Mouse (Mus musculus) bone marrow macrophage, adult 2 months (primary cell): ENCODE measurements around the gene Agl.

ENCODE experiments used
- CTCF ChIP-seq: IDR thresholded peaks from 2 replicates; pipeline ENCODE4 v1.5.1; 2012; ENCODE audit warnings: low read depth, mild to moderate bottlenecking, low read length, moderate library complexity
- POLR2A ChIP-seq: IDR thresholded peaks from 2 replicates; pipeline ENCODE4 v1.6.1; 2012; ENCODE audit warnings: mild to moderate bottlenecking, low read depth, low read length, borderline replicate concordance

GRCm38 (mm10) chr3:116815916-116816315 is 8.0 kb upstream of the Agl start:
- TF ChIP-seq CTCF = no peak
- no peak for TF ChIP-seq POLR2A
